Mouse (Mus musculus) stomach, postnatal 0 days (tissue): Measurements from ENCODE around the gene Pld6. TPM values are rescaled to one million over a fixed set of nuclear protein-coding genes. Genes with fewer than 3 reads are reported as not detected.

Experiments
- ATAC-seq: fragments of 200-750 bp; cut with Nextera tagmentation; 2 replicates; pipeline ENCODE4 v1.8.0; 2017; ENCODE audit not compliant: low FRiP score, low TSS enrichment
- DNase-seq: peaks from one replicate; pipeline ENCODE4 v3.0.0-alpha.2; 2016; ENCODE audit warnings: low spot score
- H3K27ac ChIP-seq: fragments of 300-500 bp; sonication (generic); replicated peaks from 2 replicates; pipeline ENCODE4 v1.5.1; 2014; ENCODE audit warnings: mild to moderate bottlenecking, control low read depth
- H3K27me3 ChIP-seq: fragments of 300-500 bp; sonication (generic); 2 replicates; pipeline ENCODE4 v1.6.1; 2014; ENCODE audit warnings: low read length; ENCODE audit not compliant: control insufficient read depth, insufficient read depth
- H3K36me3 ChIP-seq: fragments of 300-500 bp; sonication (generic); 2 replicates; pipeline ENCODE4 v1.6.1; 2014; ENCODE audit warnings: low read length, mixed read lengths; ENCODE audit not compliant: control insufficient read depth, insufficient read depth
- H3K4me1 ChIP-seq: fragments of 300-500 bp; sonication (generic); replicated peaks from 2 replicates; pipeline ENCODE4 v1.6.1; 2014; ENCODE audit warnings: antibody characterized with exemption; ENCODE audit not compliant: control insufficient read depth, insufficient read depth
- H3K4me2 ChIP-seq: fragments of 300-500 bp; sonication (generic); replicated peaks from 2 replicates; pipeline ENCODE4 v1.6.1; 2014; ENCODE audit warnings: low read depth, mild to moderate bottlenecking, control low read depth, moderate library complexity
- H3K4me3 ChIP-seq: fragments of 300-500 bp; sonication (generic); 2 replicates; pipeline ENCODE4 v1.5.1; 2014; ENCODE audit warnings: low read depth, low read length, control low read depth
- H3K9ac ChIP-seq: fragments of 300-500 bp; sonication (generic); 2 replicates; pipeline ENCODE4 v1.6.1; 2014; ENCODE audit warnings: mild to moderate bottlenecking, low read length, control low read depth, mixed read lengths
- H3K9me3 ChIP-seq: fragments of 300-500 bp; sonication (generic); 2 replicates; pipeline ENCODE4 v1.6.1; 2016; ENCODE audit warnings: low read length; ENCODE audit not compliant: control insufficient read depth
- CTCF ChIP-seq: IDR thresholded peaks from 2 replicates; pipeline ENCODE4 v1.5.1; 2016; ENCODE audit warnings: antibody characterized with exemption, low read depth, mild to moderate bottlenecking, moderate library complexity
- EP300 ChIP-seq: optimal IDR thresholded peaks from 2 replicates; pipeline ENCODE3; 2016; ENCODE audit warnings: antibody characterized with exemption
- WGBS: fragments of 180-500 bp; shearing (Covaris S2); extraction: QIAGEN DNeasy Blood & Tissue Kit; methylation state at CpG from one replicate; pipeline ENCODE4 v1.1.7; 2014; 5-methylcytosine and 5-hydroxymethylcytosine counted together
- polyA plus RNA-seq: library from polyadenylated mRNA; unstranded; fragments of >200 nt; fragmentation: Nextera tagmentation; extraction: Ambion mirVana; gene quantifications from 2 replicates; pipeline ENCODE4 v1.2.1, GENCODE M21; 2015

The Pld6 gene
- polyA plus RNA-seq, 1 experiment from 2014 or later: 5.9 TPM

DNA sequence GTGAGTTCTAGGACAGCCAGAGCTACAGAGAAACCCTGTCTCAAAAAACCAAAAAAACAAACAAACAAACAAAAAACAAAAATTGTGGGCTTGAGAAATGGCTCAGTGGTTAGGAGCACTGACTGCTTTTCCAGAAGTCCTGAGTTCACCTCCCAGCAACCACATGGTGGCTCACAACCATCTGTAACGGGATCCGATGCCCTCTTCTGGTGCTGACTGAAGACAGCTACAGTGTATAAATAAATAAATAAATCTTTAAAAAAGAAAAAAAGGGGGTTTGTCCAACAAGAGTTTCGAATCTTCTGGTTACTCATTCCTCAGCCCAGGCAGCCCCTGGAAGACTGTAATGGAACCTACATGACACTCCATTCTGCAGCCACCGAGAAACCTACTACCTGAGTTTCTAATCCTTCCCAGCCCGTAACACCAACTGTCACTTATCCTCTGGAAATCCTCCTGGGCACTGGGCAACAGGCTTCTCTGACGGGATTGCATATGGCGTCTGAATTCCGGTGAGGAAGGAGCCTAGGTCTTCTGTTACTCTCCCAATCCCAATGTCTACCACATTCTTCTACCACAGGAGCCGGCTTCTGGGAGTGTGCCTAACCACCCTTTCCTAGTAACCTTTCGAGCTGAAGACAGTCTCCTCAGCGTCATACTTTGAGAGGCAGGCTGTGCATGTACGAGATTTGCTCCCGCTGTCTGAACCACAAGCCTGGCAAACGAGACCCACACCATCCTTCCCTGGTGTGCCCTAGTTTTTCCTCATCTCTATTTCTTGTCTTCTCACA, 20.9 kb upstream of the Pld6 start:
- peak overlapping the region; percentile 79 for H3K4me3 ChIP-seq
- H3K4me2 ChIP-seq: peak overlapping the region; percentile 84
- DNase-seq (no peak), ATAC-seq (no peak)
- peaks cover 18% of the 10 kb centered on the region for H3K36me3 ChIP-seq
- TF ChIP-seq CTCF (peak; percentile 33), EP300 (no peak)
- H3K27me3 ChIP-seq: no peaks in the 10 kb centered on the region
- 0 out of 2 replicates have a peak, but pooled peaks cover 5% of the 10 kb centered on the region for H3K4me1 ChIP-seq
- H3K9ac ChIP-seq: peak overlapping the region; percentile 97
- no peaks in the 10 kb centered on the region for H3K9me3 ChIP-seq
- WGBS: 60% methylated on average over 14 of the region's 14 CpGs
- H3K27ac ChIP-seq: peak overlapping the region; percentile 97

DNA sequence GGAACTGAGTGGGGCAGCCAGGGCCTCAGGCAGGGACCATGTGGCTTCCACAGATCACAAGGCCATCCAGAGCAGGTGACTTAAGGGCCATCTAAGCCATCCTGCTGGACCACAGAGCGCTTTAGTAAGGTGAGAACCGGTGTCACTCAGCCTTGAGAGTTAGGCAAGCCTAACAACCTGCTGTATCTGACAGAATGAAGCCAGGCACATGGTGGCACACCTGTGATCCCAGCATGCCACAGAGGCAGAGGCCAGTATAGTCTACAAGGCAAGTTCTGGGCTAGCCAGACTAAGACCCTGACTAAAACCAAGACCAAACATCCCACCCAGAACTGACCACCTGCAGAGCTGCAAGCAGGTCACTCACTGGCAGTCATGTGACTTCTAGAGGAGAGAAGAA, 18.2 kb upstream of the Pld6 start:
- no peak overlapping the region for H3K4me2 ChIP-seq
- peaks cover 40% of the 10 kb centered on the region for H3K36me3 ChIP-seq
- no peak overlapping the region for H3K27ac ChIP-seq
- H3K4me3 ChIP-seq: no peak overlapping the region
- TF ChIP-seq CTCF (no peak), EP300 (no peak)
- H3K9ac ChIP-seq: no peak overlapping the region
- no peaks in the 10 kb centered on the region for H3K27me3 ChIP-seq
- H3K4me1 ChIP-seq: 0 out of 2 replicates have a peak, but pooled peaks cover 5% of the 10 kb centered on the region
- no peaks in the 10 kb centered on the region for H3K9me3 ChIP-seq
- no peak for ATAC-seq
- DNase-seq: no peak
- 89% methylated on average over 2 of the region's 2 CpGs for WGBS

DNA sequence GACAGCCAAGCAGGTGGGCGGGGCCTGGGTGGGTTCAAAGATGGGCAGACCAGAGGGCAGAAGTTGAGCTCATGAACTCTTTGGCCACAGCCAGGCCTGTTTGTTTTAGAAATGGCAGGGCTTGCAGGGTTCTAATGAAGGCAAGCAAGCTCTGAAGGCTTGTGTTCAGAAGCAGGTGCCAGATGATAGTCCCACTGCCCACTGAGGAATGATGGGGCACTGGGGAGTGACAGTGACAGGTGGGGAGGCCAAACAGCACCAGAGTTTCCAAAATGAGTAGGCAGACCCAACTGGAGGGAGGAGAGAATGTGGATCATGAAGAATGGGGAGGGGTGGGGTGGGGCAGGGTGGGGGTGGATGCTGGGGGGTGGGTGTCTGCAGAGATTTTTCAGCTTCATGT, 17.8 kb upstream of the Pld6 start:
- no peak overlapping the region for H3K27ac ChIP-seq
- no peaks in the 10 kb centered on the region for H3K9me3 ChIP-seq
- ATAC-seq (no peak), DNase-seq (no peak)
- peaks cover 44% of the 10 kb centered on the region for H3K36me3 ChIP-seq
- H3K4me1 ChIP-seq: 0 out of 2 replicates have a peak, but pooled peaks cover 5% of the 10 kb centered on the region
- no peak overlapping the region for H3K4me3 ChIP-seq
- no peak overlapping the region for H3K9ac ChIP-seq
- no peaks in the 10 kb centered on the region for H3K27me3 ChIP-seq
- 92% methylated on average over 1 of the region's 1 CpGs for WGBS
- H3K4me2 ChIP-seq: no peak overlapping the region
- no peak for TF ChIP-seq CTCF

DNA sequence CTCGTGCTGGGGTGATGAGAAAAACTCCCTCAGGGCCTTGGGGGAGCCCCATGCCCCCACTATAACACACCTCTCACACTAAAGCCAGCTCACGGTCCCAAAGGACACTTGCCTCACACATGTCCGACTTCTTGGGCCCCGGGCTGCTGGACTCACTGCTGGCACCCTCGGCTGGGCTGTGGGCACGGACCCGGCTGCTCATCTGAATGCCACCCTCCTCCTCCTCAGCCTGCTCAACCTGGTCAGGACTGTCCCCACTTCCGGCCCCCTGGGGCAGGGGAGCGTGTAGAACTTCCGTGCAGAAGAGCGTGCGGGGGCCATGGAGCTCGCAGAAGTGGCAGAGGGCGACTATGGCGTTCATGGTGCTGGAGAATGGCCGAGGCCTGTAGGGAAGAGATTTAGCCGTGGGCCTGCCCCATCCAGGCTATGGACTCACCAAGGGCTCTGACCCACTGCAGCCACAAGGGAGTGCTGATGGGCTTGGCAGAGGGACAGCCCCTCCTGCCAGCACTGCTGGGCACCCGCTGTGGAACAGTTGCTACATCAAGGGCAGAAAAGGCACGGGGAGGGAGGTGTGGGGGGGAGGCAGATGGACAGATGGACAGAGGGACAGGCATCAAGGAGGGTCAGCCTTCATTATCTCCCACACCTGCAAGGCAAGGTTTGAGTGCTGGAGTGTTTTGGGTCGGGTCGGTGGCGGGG, 17.1 kb upstream of the Pld6 start:
- no peak for DNase-seq
- Histone ChIP-seq H3K27ac (no peak overlapping the region), H3K36me3 (peaks cover 47% of the 10 kb centered on the region), H3K9me3 (no peaks in the 10 kb centered on the region), H3K4me1 (0 out of 2 replicates have a peak, but pooled peaks cover 5% of the 10 kb centered on the region), H3K4me3 (no peak overlapping the region), H3K27me3 (no peaks in the 10 kb centered on the region), H3K4me2 (no peak overlapping the region), H3K9ac (no peak overlapping the region)
- WGBS: 89% methylated on average over 22 of the region's 22 CpGs
- TF ChIP-seq CTCF (no peak), EP300 (no peak)
- ATAC-seq: no peak

DNA sequence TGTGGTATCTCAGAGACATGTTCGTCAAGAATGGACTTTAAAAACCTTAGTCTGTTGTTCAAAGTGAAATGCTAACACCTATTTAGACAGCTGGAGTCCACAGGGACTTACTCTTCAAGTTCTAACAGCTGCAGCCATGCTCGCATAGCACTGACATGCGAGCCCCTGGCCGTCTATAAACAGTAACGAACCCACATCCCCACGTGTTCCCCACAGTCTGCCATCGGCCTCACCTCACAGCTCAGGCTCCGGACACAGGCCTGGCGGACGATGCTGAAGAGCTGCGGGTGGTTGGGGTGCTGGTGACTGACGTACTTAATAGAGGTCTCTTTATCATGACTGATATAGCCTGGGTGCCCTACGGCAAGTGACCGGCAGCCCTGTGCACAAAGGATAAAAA, 16.1 kb upstream of the Pld6 start:
- TF ChIP-seq CTCF: no peak
- TF ChIP-seq EP300: no peak
- no peak overlapping the region for H3K4me2 ChIP-seq
- DNase-seq: no peak
- no peaks in the 10 kb centered on the region for H3K27me3 ChIP-seq
- no peak for ATAC-seq
- H3K4me1 ChIP-seq: 0 out of 2 replicates have a peak, but pooled peaks cover 2% of the 10 kb centered on the region
- peaks cover 55% of the 10 kb centered on the region for H3K36me3 ChIP-seq
- no peak overlapping the region for H3K27ac ChIP-seq
- no peak overlapping the region for H3K9ac ChIP-seq
- H3K9me3 ChIP-seq: no peaks in the 10 kb centered on the region
- no peak overlapping the region for H3K4me3 ChIP-seq
- WGBS: 93% methylated on average over 14 of the region's 14 CpGs

DNA sequence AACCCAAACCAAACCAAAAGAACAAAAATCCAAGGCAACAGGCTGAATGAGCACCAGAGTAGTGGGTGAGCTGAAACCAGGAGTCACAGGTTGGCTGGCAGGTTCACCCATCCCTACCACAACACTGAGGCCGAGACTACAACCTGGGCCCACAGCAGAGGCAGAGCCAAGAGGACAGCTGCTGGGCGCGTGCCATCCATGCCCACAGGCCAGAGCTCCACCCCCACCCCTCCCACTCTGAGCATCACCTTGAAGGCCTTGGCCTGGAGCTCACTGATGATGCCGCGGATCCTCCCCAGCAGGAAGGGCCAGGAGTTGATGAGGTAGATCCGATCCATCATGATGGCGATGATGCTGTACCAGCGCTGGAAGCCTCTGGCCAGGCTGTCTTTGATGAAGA, 14.4 kb upstream of the Pld6 start:
- Histone ChIP-seq H3K27ac (no peak overlapping the region), H3K27me3 (no peaks in the 10 kb centered on the region), H3K9me3 (no peaks in the 10 kb centered on the region), H3K4me1 (no peaks in the 10 kb centered on the region), H3K9ac (no peak overlapping the region), H3K4me3 (no peak overlapping the region), H3K36me3 (peaks cover 62% of the 10 kb centered on the region), H3K4me2 (no peak overlapping the region)
- 95% methylated on average over 8 of the region's 8 CpGs for WGBS
- no peak for TF ChIP-seq CTCF
- no peak for TF ChIP-seq EP300
- ATAC-seq: no peak
- DNase-seq: no peak
